Mouse (Mus musculus): ENCODE results near the gene Ptprg.

- TF ChIP-seq CTCF (conservative IDR thresholded peaks at IDR 0.05; ENCODE audit: low read length) (no peak), POU5F1 (IDR thresholded peaks at IDR 0.05; ENCODE audit: borderline replicate concordance, low read length) (no peak)
These were observed 408.8 kb downstream of the Ptprg start for GRCm38 (mm10) chr14:11962101-11962500.

All from E14TG2a.4 (cell line).